Mouse (Mus musculus) neural tube, embryonic 12.5 days (tissue): ENCODE data around the gene Rnf8. TPM values are rescaled to one million over a fixed set of nuclear protein-coding genes. Genes with fewer than 3 reads are reported as not detected.

ENCODE experiments used
- ATAC-seq: fragments of 200-750 bp; cut with Nextera tagmentation; 2 replicates; pipeline ENCODE4 v1.8.0; 2017; ENCODE audit warnings: low read depth, mild to moderate bottlenecking, moderate TSS enrichment, moderate library complexity; ENCODE audit not compliant: low FRiP score
- H3K27ac ChIP-seq: fragments of 300-500 bp; sonication (generic); 2 replicates; pipeline ENCODE4 v1.5.1; 2016
- H3K27me3 ChIP-seq: fragments of 300-500 bp; sonication (generic); replicated peaks from 2 replicates; pipeline ENCODE4 v1.6.1; 2016; ENCODE audit warnings: mild to moderate bottlenecking
- H3K36me3 ChIP-seq: fragments of 300-500 bp; sonication (generic); 2 replicates; pipeline ENCODE4 v1.6.1; 2016; ENCODE audit warnings: mild to moderate bottlenecking
- H3K4me1 ChIP-seq: fragments of 300-500 bp; sonication (generic); 2 replicates; pipeline ENCODE4 v1.6.1; 2016
- H3K4me2 ChIP-seq: fragments of 300-500 bp; sonication (generic); replicated peaks from 2 replicates; pipeline ENCODE4 v1.6.1; 2016; ENCODE audit warnings: mild to moderate bottlenecking
- H3K4me3 ChIP-seq: fragments of 300-500 bp; sonication (generic); 2 replicates; pipeline ENCODE4 v1.5.1; 2016
- H3K9ac ChIP-seq: fragments of 300-500 bp; sonication (generic); 2 replicates; pipeline ENCODE4 v1.6.1; 2016; ENCODE audit warnings: mild to moderate bottlenecking
- H3K9me3 ChIP-seq: fragments of 300-500 bp; sonication (generic); 2 replicates; pipeline ENCODE4 v1.6.1; 2016; ENCODE audit warnings: mild to moderate bottlenecking
- WGBS: fragments of 180-500 bp; shearing (Covaris S2); methylation state at CpG from one replicate; pipeline ENCODE4 v1.1.7; 2016; 5-methylcytosine and 5-hydroxymethylcytosine counted together
- polyA plus RNA-seq: library from polyadenylated mRNA; unstranded; fragments of >200 nt; fragmentation: Nextera tagmentation; extraction: Ambion mirVana; gene quantifications from 2 replicates; pipeline ENCODE4 v1.2.1, GENCODE M21; 2016

Gene Rnf8
- polyA plus RNA-seq, 1 experiment from 2014 or later, result 97.7 TPM

- Histone ChIP-seq H3K9ac (no peak overlapping the region), H3K4me1 (no peaks in the 10 kb centered on the region), H3K27ac (no peak overlapping the region), H3K4me2 (no peak overlapping the region), H3K4me3 (no peak overlapping the region), H3K27me3 (no peaks in the 10 kb centered on the region), H3K9me3 (no peaks in the 10 kb centered on the region), H3K36me3 (peaks cover 86% of the 10 kb centered on the region)
- WGBS, result 93% methylated on average over 5 of the region's 5 CpGs
- ATAC-seq, result no peak
Observed at GRCm38 (mm10) chr17:29628946-29629345, 14.4 kb downstream of the Rnf8 start.

- no peak overlapping the region for H3K4me2 ChIP-seq
- ATAC-seq, result no peak
- H3K4me1 ChIP-seq, result no peaks in the 10 kb centered on the region
- H3K36me3 ChIP-seq, result peaks cover 86% of the 10 kb centered on the region
- no peaks in the 10 kb centered on the region for H3K27me3 ChIP-seq
- H3K27ac ChIP-seq, result no peak overlapping the region
- H3K9ac ChIP-seq, result no peak overlapping the region
- H3K4me3 ChIP-seq, result no peak overlapping the region
- 91% methylated on average over 5 of the region's 5 CpGs for WGBS
- no peaks in the 10 kb centered on the region for H3K9me3 ChIP-seq
Observed at GRCm38 (mm10) chr17:29629620-29630019, 15.0 kb downstream of the Rnf8 start.

GRCm38 (mm10) chr17:29632312-29632711 lies 17.7 kb downstream of the Rnf8 start:
- Histone ChIP-seq H3K36me3 (peaks cover 95% of the 10 kb centered on the region), H3K27me3 (no peaks in the 10 kb centered on the region), H3K4me1 (no peaks in the 10 kb centered on the region), H3K9me3 (no peaks in the 10 kb centered on the region), H3K4me3 (no peak overlapping the region), H3K4me2 (no peak overlapping the region), H3K9ac (no peak overlapping the region), H3K27ac (no peak overlapping the region)
- no peak for ATAC-seq
- 96% methylated on average over 11 of the region's 11 CpGs for WGBS

- Histone ChIP-seq H3K9me3 (no peaks in the 10 kb centered on the region), H3K27me3 (no peaks in the 10 kb centered on the region), H3K36me3 (peaks cover 91% of the 10 kb centered on the region), H3K27ac (no peak overlapping the region), H3K4me1 (no peaks in the 10 kb centered on the region), H3K4me3 (no peak overlapping the region), H3K9ac (no peak overlapping the region), H3K4me2 (no peak overlapping the region)
- WGBS, result 93% methylated on average over 8 of the region's 8 CpGs
- ATAC-seq, result no peak
Observed at GRCm38 (mm10) chr17:29635492-29635891, 20.9 kb downstream of the Rnf8 start.

GRCm38 (mm10) chr17:29636118-29636517 lies 21.5 kb downstream of the Rnf8 start:
- H3K4me3 ChIP-seq, result no peak overlapping the region
- ATAC-seq, result no peak
- H3K27me3 ChIP-seq, result no peaks in the 10 kb centered on the region
- H3K27ac ChIP-seq, result no peak overlapping the region
- peaks cover 91% of the 10 kb centered on the region for H3K36me3 ChIP-seq
- H3K4me1 ChIP-seq, result no peaks in the 10 kb centered on the region
- 85% methylated on average over 5 of the region's 5 CpGs for WGBS
- H3K4me2 ChIP-seq, result no peak overlapping the region
- no peaks in the 10 kb centered on the region for H3K9me3 ChIP-seq
- H3K9ac ChIP-seq, result no peak overlapping the region

- no peaks in the 10 kb centered on the region for H3K4me1 ChIP-seq
- no peak overlapping the region for H3K4me2 ChIP-seq
- no peak overlapping the region for H3K4me3 ChIP-seq
- H3K9ac ChIP-seq, result no peak overlapping the region
- H3K36me3 ChIP-seq, result peaks cover 93% of the 10 kb centered on the region
- WGBS, result 98% methylated on average over 4 of the region's 4 CpGs
- no peaks in the 10 kb centered on the region for H3K9me3 ChIP-seq
- no peaks in the 10 kb centered on the region for H3K27me3 ChIP-seq
- ATAC-seq, result no peak
- H3K27ac ChIP-seq, result no peak overlapping the region
Observed at GRCm38 (mm10) chr17:29637377-29637776, 22.8 kb downstream of the Rnf8 start.

GRCm38 (mm10) chr17:29637895-29638294 lies 23.3 kb downstream of the Rnf8 start:
- Histone ChIP-seq H3K9me3 (no peaks in the 10 kb centered on the region), H3K27me3 (no peaks in the 10 kb centered on the region), H3K9ac (no peak overlapping the region), H3K4me3 (no peak overlapping the region), H3K4me1 (no peaks in the 10 kb centered on the region), H3K36me3 (peaks cover 93% of the 10 kb centered on the region), H3K4me2 (no peak overlapping the region), H3K27ac (no peak overlapping the region)
- ATAC-seq, result no peak
- WGBS, result 84% methylated on average over 8 of the region's 8 CpGs

- Histone ChIP-seq H3K27me3 (no peaks in the 10 kb centered on the region), H3K4me2 (no peak overlapping the region), H3K4me3 (no peak overlapping the region), H3K36me3 (peaks cover 73% of the 10 kb centered on the region), H3K4me1 (no peaks in the 10 kb centered on the region), H3K27ac (no peak overlapping the region), H3K9me3 (no peaks in the 10 kb centered on the region), H3K9ac (no peak overlapping the region; the same call in 1 of the 2 replicates)
- WGBS, result 95% methylated on average over 11 of the region's 11 CpGs
- ATAC-seq, result no peak
Observed at GRCm38 (mm10) chr17:29640971-29641370, 26.4 kb downstream of the Rnf8 start.

- H3K9ac ChIP-seq, result no peak overlapping the region
- H3K27ac ChIP-seq, result no peak overlapping the region
- no peaks in the 10 kb centered on the region for H3K9me3 ChIP-seq
- no peaks in the 10 kb centered on the region for H3K27me3 ChIP-seq
- no peak overlapping the region for H3K4me3 ChIP-seq
- 57% methylated on average over 3 of the region's 3 CpGs for WGBS
- peaks cover 66% of the 10 kb centered on the region for H3K36me3 ChIP-seq
- no peak overlapping the region for H3K4me2 ChIP-seq
- no peak for ATAC-seq
- H3K4me1 ChIP-seq, result no peaks in the 10 kb centered on the region
Observed at GRCm38 (mm10) chr17:29642219-29642618, 27.6 kb downstream of the Rnf8 start.

GRCm38 (mm10) chr17:29658249-29658648 lies 43.7 kb downstream of the Rnf8 start:
- H3K36me3 ChIP-seq, result peaks cover 3% of the 10 kb centered on the region
- WGBS, result 81% methylated on average over 2 of the region's 2 CpGs
- ATAC-seq, result no peak
- no peak overlapping the region for H3K4me2 ChIP-seq
- peaks cover 12% of the 10 kb centered on the region for H3K4me1 ChIP-seq
- no peaks in the 10 kb centered on the region for H3K27me3 ChIP-seq
- no peak overlapping the region for H3K27ac ChIP-seq
- no peak overlapping the region for H3K4me3 ChIP-seq
- 0 out of 2 replicates have a peak, but pooled peaks cover 4% of the 10 kb centered on the region for H3K9me3 ChIP-seq
- no peak overlapping the region for H3K9ac ChIP-seq

GRCm38 (mm10) chr17:29660076-29660761 lies 45.6 kb downstream of the Rnf8 start, which contains the start of gene Cmtr1:
Gene Cmtr1 (plus strand): TSS chr17:29660595.
- Histone ChIP-seq H3K4me3 (peak within 1 kb of the TSS; percentile 96), H3K27ac (peak within 1 kb of the TSS; percentile 82), H3K4me2 (peak within 1 kb of the TSS; percentile 96), H3K4me1 (peaks cover 12% of the 10 kb centered on the region), H3K27me3 (no peaks in the 10 kb centered on the region), H3K9ac (peak within 1 kb of the TSS; percentile 93), H3K36me3 (peaks cover 14% of the 10 kb centered on the region), H3K9me3 (no peaks in the 10 kb centered on the region)
- WGBS, result under 1% methylated on average over 41 of the region's 41 CpGs
- ATAC-seq, result peak; percentile 96

GRCm38 (mm10) chr17:29660762-29661391 lies 46.3 kb downstream of the Rnf8 start:
- H3K4me2 ChIP-seq, result peak overlapping the region; percentile 96
- peak overlapping the region; percentile 96 for H3K4me3 ChIP-seq
- no peaks in the 10 kb centered on the region for H3K9me3 ChIP-seq
- under 1% methylated on average over 41 of the region's 41 CpGs for WGBS
- peaks cover 12% of the 10 kb centered on the region for H3K4me1 ChIP-seq
- peak; percentile 57 for ATAC-seq
- H3K9ac ChIP-seq, result peak overlapping the region; percentile 93
- H3K36me3 ChIP-seq, result peaks cover 16% of the 10 kb centered on the region
- H3K27ac ChIP-seq, result peak overlapping the region; percentile 82
- no peaks in the 10 kb centered on the region for H3K27me3 ChIP-seq
